ENCODE assay signal across 14 mouse cellular contexts in the genomic region with DNA sequence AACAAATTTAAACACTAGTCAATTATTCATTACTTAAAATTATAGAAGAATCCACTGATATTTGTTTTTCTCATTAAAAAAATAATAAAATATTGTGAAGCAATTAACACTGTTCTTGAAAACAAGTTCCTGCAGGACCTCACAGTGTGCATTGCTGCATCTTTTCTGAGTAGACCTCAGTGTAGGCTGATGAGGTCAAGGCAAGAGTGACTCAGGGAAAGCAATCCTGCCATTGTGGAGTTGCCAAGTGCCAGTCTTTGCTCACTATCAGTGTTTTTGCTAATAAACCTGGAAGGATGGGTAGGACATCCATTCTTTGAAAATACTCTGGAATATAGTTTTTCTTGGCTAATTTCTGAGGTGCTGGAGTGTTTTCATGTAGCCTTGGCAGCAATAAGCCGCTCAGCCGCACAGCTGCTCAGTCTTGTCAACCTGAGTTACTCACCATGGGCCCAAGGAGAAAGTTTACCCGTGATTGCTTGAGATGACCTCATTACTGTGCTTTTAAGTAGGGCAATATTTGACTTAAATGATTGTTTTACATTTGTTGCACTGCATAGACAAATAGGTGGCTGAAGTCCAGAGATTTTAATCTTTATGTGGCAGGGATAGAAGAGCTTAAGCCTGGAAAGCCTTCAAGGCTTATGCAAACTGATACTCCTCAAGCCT.
DNase-seq lines count a peak whose midpoint lies in the region; ATAC-seq and TF ChIP-seq lines count a peak whose summit lies in the region.
"Had no signal": no experiment of that assay in that cellular context is flagged by ENCODE, and none has a peak within 500 bp of the region (broad histone marks: within the 10 kb centered on the region; RNA-seq: fewer than 3 reads in every experiment).

No protein-coding gene starts in this region.

- intact Hi-C loops in left cerebral cortex, postnatal 4 days (cut with DNase I): no loop called here

- no peaks in the 10 kb centered on the region for H3K36me3 ChIP-seq in intestine, embryonic 16.5 days (ENCODE audit: control insufficient read depth, insufficient read depth, low read length)
- H3K36me3 ChIP-seq in midbrain, embryonic 15.5 days (replicated peaks): no peaks in the 10 kb centered on the region
- no peaks in the 10 kb centered on the region for H3K36me3 ChIP-seq in thymus, adult 2 months (ENCODE audit: control insufficient read depth, insufficient read depth, low read length)
- H3K36me3 ChIP-seq: embryonic facial prominence, embryonic 13.5 days; G1E; heart, embryonic 13.5 days; limb, embryonic 13.5 days had no signal

- no peak for TF ChIP-seq CTCF in thymus, adult 2 months (IDR thresholded peaks at IDR 0.05; ENCODE audit: borderline replicate concordance, control insufficient read depth, extremely low read depth, insufficient read depth, low read length, poor library complexity)

- H3K4me2 ChIP-seq in intestine, embryonic 16.5 days (ENCODE audit: low read depth, low read length): no peak overlapping the region
- no peak overlapping the region for H3K4me2 ChIP-seq in midbrain, embryonic 15.5 days
- H3K4me2 ChIP-seq: embryonic facial prominence, embryonic 13.5 days; heart, embryonic 13.5 days; limb, embryonic 13.5 days had no signal

- no peaks in the 10 kb centered on the region for H3K27me3 ChIP-seq in intestine, embryonic 16.5 days (replicated peaks; ENCODE audit: control insufficient read depth, insufficient read depth, low read length)
- no peaks in the 10 kb centered on the region for H3K27me3 ChIP-seq in midbrain, embryonic 15.5 days (replicated peaks)
- H3K27me3 ChIP-seq in thymus, adult 2 months (ENCODE audit: control insufficient read depth, insufficient read depth, low read length): no peaks in the 10 kb centered on the region
- H3K27me3 ChIP-seq: embryonic facial prominence, embryonic 13.5 days; heart, embryonic 13.5 days; limb, embryonic 13.5 days had no signal

- H3K9ac ChIP-seq in intestine, embryonic 16.5 days (ENCODE audit: low read depth, low read length): no peak overlapping the region
- no peak overlapping the region for H3K9ac ChIP-seq in midbrain, embryonic 15.5 days
- H3K9ac ChIP-seq: embryonic facial prominence, embryonic 13.5 days; heart, embryonic 13.5 days; limb, embryonic 13.5 days had no signal

- peak; percentile 4 for DNase-seq in embryo, embryonic 11 days
- no peak for DNase-seq in embryo, embryonic 10.5 days (ENCODE audit: low spot score)
- DNase-seq in left cerebral cortex, postnatal 4 days: peak; percentile 4
- DNase-seq in left cerebral cortex, adult 18-20 months (ENCODE audit: low spot score in 2 of 2): no peak
- peak; percentile 51 to 85 for DNase-seq in adrenal gland, adult (ENCODE audit: inconsistent age in 2 of 2, low spot score in 1 of 2)
- no peak for DNase-seq in thymus, adult 2 months

- no peak for TF ChIP-seq POLR2A in thymus, adult 2 months (IDR thresholded peaks at IDR 0.05; ENCODE audit: control insufficient read depth, extremely low read depth, insufficient read depth, low read length, poor library complexity)

- no peaks in the 10 kb centered on the region for H3K4me1 ChIP-seq in intestine, embryonic 16.5 days (ENCODE audit: control insufficient read depth, insufficient read depth, low read length)
- no peaks in the 10 kb centered on the region for H3K4me1 ChIP-seq in midbrain, embryonic 15.5 days
- no peaks in the 10 kb centered on the region for H3K4me1 ChIP-seq in thymus, adult 2 months (replicated peaks; ENCODE audit: control insufficient read depth, insufficient read depth, low read length)
- H3K4me1 ChIP-seq: embryonic facial prominence, embryonic 13.5 days; heart, embryonic 13.5 days; limb, embryonic 13.5 days had no signal

- H3K27ac ChIP-seq in intestine, embryonic 16.5 days (ENCODE audit: low read length): no peak overlapping the region
- no peak overlapping the region for H3K27ac ChIP-seq in midbrain, embryonic 15.5 days
- H3K27ac ChIP-seq in thymus, adult 2 months (ENCODE audit: control insufficient read depth, insufficient read depth, low read length): no peak overlapping the region
- H3K27ac ChIP-seq: embryonic facial prominence, embryonic 13.5 days; heart, embryonic 13.5 days; hindbrain, postnatal 0 days; limb, embryonic 13.5 days had no signal

- H3K9me3 ChIP-seq in intestine, embryonic 16.5 days (ENCODE audit: control insufficient read depth, low read length): no peaks in the 10 kb centered on the region
- no peaks in the 10 kb centered on the region for H3K9me3 ChIP-seq in midbrain, embryonic 15.5 days
- H3K9me3 ChIP-seq: embryonic facial prominence, embryonic 13.5 days; G1E; heart, embryonic 13.5 days; limb, embryonic 13.5 days had no signal

- no peak overlapping the region for H3K4me3 ChIP-seq in intestine, embryonic 16.5 days (ENCODE audit: low read length)
- no peak overlapping the region for H3K4me3 ChIP-seq in midbrain, embryonic 15.5 days
- H3K4me3 ChIP-seq in thymus, adult 2 months (ENCODE audit: control insufficient read depth, insufficient read depth, low read length): no peak overlapping the region
- H3K4me3 ChIP-seq: embryonic facial prominence, embryonic 13.5 days; heart, embryonic 13.5 days; limb, embryonic 13.5 days had no signal

- ATAC-seq in intestine, embryonic 16.5 days: peak; percentile 53
- ATAC-seq in midbrain, embryonic 15.5 days (replicated peaks): no peak
- ATAC-seq: activated CD4-positive, CD25-positive, alpha-beta regulatory T cell, adult 4 months; hindbrain, postnatal 0 days had no signal

- 41% methylated on average over 3 of the region's 3 CpGs for WGBS in intestine, embryonic 16.5 days
- 79% methylated on average over 3 of the region's 3 CpGs for WGBS in midbrain, embryonic 15.5 days
- WGBS in thymus, adult 2 months: 74% methylated on average over 3 of the region's 3 CpGs

Comparison
In these comparisons a context has a peak if more than half of its experiments do, and no peak if none do; other contexts are left out.
1. DNase-seq: peak in embryo, embryonic 11 days (single experiment), left cerebral cortex, postnatal 4 days (single experiment) and adrenal gland, adult (2 of 2); none in embryo, embryonic 10.5 days (single experiment), left cerebral cortex, adult 18-20 months (0 of 2) and thymus, adult 2 months (single experiment).